Mouse (Mus musculus): ENCODE measurements around the gene Fuz. TPM values are rescaled to one million over a fixed set of nuclear protein-coding genes. Genes with fewer than 3 reads are reported as not detected.

The Fuz gene
- polyA plus RNA-seq, 1 experiment from 2014 or later: 4.6 TPM

Other genes starting within 250 kb of the Fuz start
- gene Myh14, start 225.2 kb upstream of the Fuz start, polyA plus RNA-seq (2018): not detected in 3 replicates
- gene Izumo2, start 187.3 kb upstream of the Fuz start, polyA plus RNA-seq (2018): not detected in 3 replicates
- 25.2 to 68.8 TPM (median 45.1 TPM) in 3 replicates for gene Vrk3, start 147.7 kb upstream of the Fuz start, polyA plus RNA-seq (2018)
- gene Zfp473, start 145.0 kb upstream of the Fuz start, polyA plus RNA-seq (2018): 0.23 to 0.60 TPM (median 0.30 TPM) in 3 replicates
- 60.3 to 113 TPM (median 73.8 TPM) in 3 replicates for gene Nup62, start 80.0 kb upstream of the Fuz start, polyA plus RNA-seq (2018)
- 2.3 to 2.8 TPM (median 2.7 TPM) in 3 replicates for gene Il4i1, start 79.7 kb upstream of the Fuz start, polyA plus RNA-seq (2018)
- gene Atf5, start 79.4 kb upstream of the Fuz start, polyA plus RNA-seq (2018): 29.8 to 55.7 TPM (median 36.4 TPM) in 3 replicates
- 33.4 to 56.3 TPM (median 49.1 TPM) in 3 replicates for gene Akt1s1, start 47.1 kb upstream of the Fuz start, polyA plus RNA-seq (2018)
- gene Tbc1d17, start 47.0 kb upstream of the Fuz start, polyA plus RNA-seq (2018): 25.6 to 51.8 TPM (median 28.3 TPM) in 3 replicates
- gene Pnkp, start 38.9 kb upstream of the Fuz start, polyA plus RNA-seq (2018): 17.4 to 42.4 TPM (median 36.1 TPM) in 3 replicates
- 38.5 to 61.7 TPM (median 49.4 TPM) in 3 replicates for gene Ptov1, start 26.3 kb upstream of the Fuz start, polyA plus RNA-seq (2018)
- 24.5 to 28.2 TPM (median 26.1 TPM) in 3 replicates for gene Med25, start 3.4 kb upstream of the Fuz start, polyA plus RNA-seq (2018)
- gene Ap2a1, start 33.4 kb downstream of the Fuz start, polyA plus RNA-seq (2018): 49.8 to 76.6 TPM (median 75.0 TPM) in 3 replicates
- not detected in 3 replicates for gene Tsks, start 47.1 kb downstream of the Fuz start, polyA plus RNA-seq (2018)
- not detected in 3 replicates for gene Cpt1c, start 78.8 kb downstream of the Fuz start, polyA plus RNA-seq (2018)
- 53.7 to 169 TPM (median 55.6 TPM) in 3 replicates for gene Prmt1, start 90.5 kb downstream of the Fuz start, polyA plus RNA-seq (2018)
- gene Irf3, start 101.6 kb downstream of the Fuz start, polyA plus RNA-seq (2018): 30.9 to 55.5 TPM (median 35.0 TPM) in 3 replicates
- 10.9 to 14.5 TPM (median 12.9 TPM) in 3 replicates for gene Bcl2l12, start 102.6 kb downstream of the Fuz start, polyA plus RNA-seq (2018)
- gene Scaf1, start 120.3 kb downstream of the Fuz start, polyA plus RNA-seq (2018): 32.6 to 36.9 TPM (median 32.9 TPM) in 3 replicates
- gene Rras, start 121.9 kb downstream of the Fuz start, polyA plus RNA-seq (2018): 23.5 to 51.8 TPM (median 29.9 TPM) in 3 replicates
- gene Prr12, start 156.8 kb downstream of the Fuz start, polyA plus RNA-seq (2018): 15.5 to 17.7 TPM (median 17.1 TPM) in 3 replicates
- 40.1 to 50.7 TPM (median 45.7 TPM) in 3 replicates for gene Nosip, start 166.3 kb downstream of the Fuz start, polyA plus RNA-seq (2018)
- 19.0 to 31.7 TPM (median 28.6 TPM) in 3 replicates for gene Prrg2, start 166.6 kb downstream of the Fuz start, polyA plus RNA-seq (2018)
- gene Rcn3, start 196.1 kb downstream of the Fuz start, polyA plus RNA-seq (2018): 0.67 to 5.1 TPM (median 3.1 TPM) in 3 replicates
- gene Fcgrt, start 207.8 kb downstream of the Fuz start, polyA plus RNA-seq (2018): 84.4 to 284 TPM (median 160 TPM) in 3 replicates
- gene Rps11, start 228.4 kb downstream of the Fuz start, polyA plus RNA-seq (2018): 1,184 to 1,556 TPM (median 1,388 TPM) in 3 replicates
- gene Rpl13a, start 232.7 kb downstream of the Fuz start, polyA plus RNA-seq (2018): 804 to 2,026 TPM (median 1,578 TPM) in 3 replicates
- not detected in 3 replicates for gene Gm45713, start 240.2 kb downstream of the Fuz start, polyA plus RNA-seq (2018)
- gene Flt3l, start 240.4 kb downstream of the Fuz start, polyA plus RNA-seq (2018): 4.4 to 9.9 TPM (median 8.0 TPM) in 3 replicates